Mouse (Mus musculus) stomach, embryonic 14.5 days (tissue): ENCODE measurements at regions not wholly inside any gene's neighbourhood (a gene's known extent, or its start where the extent isn't known, plus 50 kb on each side); places are given as distances from the start of the nearest gene placed in this dataset.

Source experiments
- ATAC-seq: fragments of 200-750 bp; cut with Nextera tagmentation; 2 replicates; pipeline ENCODE4 v1.8.0; 2017; ENCODE audit warnings: low read depth, moderate TSS enrichment; ENCODE audit not compliant: insufficient number of reproducible peaks, insufficient read depth, low FRiP score
- H3K27ac ChIP-seq: fragments of 300-500 bp; sonication (generic); 2 replicates; pipeline ENCODE4 v1.5.1; 2014; ENCODE audit warnings: mild to moderate bottlenecking, low read length, moderate library complexity, mixed read lengths
- H3K27me3 ChIP-seq: fragments of 300-500 bp; sonication (generic); 2 replicates; pipeline ENCODE4 v1.6.1; 2014; ENCODE audit warnings: low read length, control low read depth, mixed read lengths; ENCODE audit not compliant: control insufficient read depth, insufficient read depth
- H3K36me3 ChIP-seq: fragments of 300-500 bp; sonication (generic); 2 replicates; pipeline ENCODE4 v1.6.1; 2014; ENCODE audit warnings: mild to moderate bottlenecking, control low read depth, low read length, moderate library complexity, mixed read lengths; ENCODE audit not compliant: control insufficient read depth, insufficient read depth
- H3K4me1 ChIP-seq: fragments of 300-500 bp; sonication (generic); 2 replicates; pipeline ENCODE4 v1.6.1; 2014; ENCODE audit warnings: low read length, control low read depth, mixed read lengths; ENCODE audit not compliant: control insufficient read depth, insufficient read depth
- H3K4me2 ChIP-seq: fragments of 300-500 bp; sonication (generic); replicated peaks from 2 replicates; pipeline ENCODE4 v1.6.1; 2014; ENCODE audit warnings: low read depth, low read length, control low read depth
- H3K4me3 ChIP-seq: fragments of 300-500 bp; sonication (generic); 2 replicates; pipeline ENCODE4 v1.5.1; 2014; ENCODE audit warnings: low read depth, low read length, control low read depth
- H3K9ac ChIP-seq: fragments of 300-500 bp; sonication (generic); replicated peaks from 2 replicates; pipeline ENCODE4 v1.6.1; 2014; ENCODE audit warnings: low read depth, mild to moderate bottlenecking, control low read depth, low read length, moderate library complexity, mixed read lengths
- H3K9me3 ChIP-seq: fragments of 300-500 bp; sonication (generic); 2 replicates; pipeline ENCODE4 v1.6.1; 2016; ENCODE audit warnings: low read depth, low read length, control low read depth; ENCODE audit not compliant: control insufficient read depth
- WGBS: fragments of 180-500 bp; shearing (Covaris S2); extraction: QIAGEN DNeasy Blood & Tissue Kit; methylation state at CpG from one replicate; pipeline ENCODE4 v1.1.7; 2014; 5-methylcytosine and 5-hydroxymethylcytosine counted together

GRCm38 (mm10) chr15:67767624-67768023, 1266.9 kb upstream of the Lrrc6 start:
- Histone ChIP-seq H3K27ac (no peak overlapping the region), H3K4me3 (no peak overlapping the region), H3K9ac (no peak overlapping the region), H3K9me3 (no peaks in the 10 kb centered on the region), H3K4me1 (no peaks in the 10 kb centered on the region), H3K36me3 (no peaks in the 10 kb centered on the region), H3K4me2 (no peak overlapping the region), H3K27me3 (no peaks in the 10 kb centered on the region)
- WGBS: 54% methylated on average over 3 of the region's 3 CpGs
- ATAC-seq: no peak

DNA sequence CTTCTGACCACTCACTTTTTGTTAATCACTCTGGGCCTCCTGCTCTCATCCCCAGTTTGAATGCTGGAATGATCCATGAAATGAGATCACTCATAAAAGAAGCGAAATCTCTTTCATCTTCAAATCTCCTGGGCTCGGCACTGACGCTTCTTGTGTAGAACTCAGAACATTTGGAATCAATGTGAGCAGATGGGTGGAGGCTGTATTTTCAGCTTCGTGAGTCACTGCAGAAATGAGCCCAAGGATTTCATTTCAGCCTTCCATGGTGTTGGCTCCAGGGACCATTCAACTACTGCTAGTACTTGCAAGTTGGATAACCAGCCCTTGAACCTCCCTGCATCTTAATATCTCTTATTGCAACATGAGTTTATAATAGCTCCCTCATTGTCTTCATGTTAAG, 1258.5 kb upstream of the Lrrc6 start:
- WGBS: 83% methylated on average over 4 of the region's 4 CpGs
- Histone ChIP-seq H3K27ac (no peak overlapping the region), H3K9me3 (no peaks in the 10 kb centered on the region), H3K27me3 (no peaks in the 10 kb centered on the region), H3K4me2 (no peak overlapping the region), H3K4me3 (no peak overlapping the region), H3K4me1 (no peaks in the 10 kb centered on the region), H3K36me3 (no peaks in the 10 kb centered on the region), H3K9ac (no peak overlapping the region)
- ATAC-seq: no peak

GRCm38 (mm10) chr15:67750582-67750981, 1249.9 kb upstream of the Lrrc6 start:
- Histone ChIP-seq H3K27me3 (no peaks in the 10 kb centered on the region), H3K4me3 (no peak overlapping the region), H3K4me2 (no peak overlapping the region), H3K36me3 (no peaks in the 10 kb centered on the region), H3K9me3 (no peaks in the 10 kb centered on the region), H3K9ac (no peak overlapping the region), H3K27ac (no peak overlapping the region), H3K4me1 (no peaks in the 10 kb centered on the region)
- no peak for ATAC-seq

- no peak for ATAC-seq
- WGBS: 48% methylated on average over 2 of the region's 2 CpGs
- Histone ChIP-seq H3K4me3 (no peak overlapping the region), H3K27me3 (no peaks in the 10 kb centered on the region), H3K36me3 (no peaks in the 10 kb centered on the region), H3K27ac (no peak overlapping the region), H3K4me1 (no peaks in the 10 kb centered on the region), H3K9ac (no peak overlapping the region), H3K4me2 (no peak overlapping the region), H3K9me3 (no peaks in the 10 kb centered on the region)
Observed at GRCm38 (mm10) chr15:67743332-67743731, 1242.6 kb upstream of the Lrrc6 start.

DNA sequence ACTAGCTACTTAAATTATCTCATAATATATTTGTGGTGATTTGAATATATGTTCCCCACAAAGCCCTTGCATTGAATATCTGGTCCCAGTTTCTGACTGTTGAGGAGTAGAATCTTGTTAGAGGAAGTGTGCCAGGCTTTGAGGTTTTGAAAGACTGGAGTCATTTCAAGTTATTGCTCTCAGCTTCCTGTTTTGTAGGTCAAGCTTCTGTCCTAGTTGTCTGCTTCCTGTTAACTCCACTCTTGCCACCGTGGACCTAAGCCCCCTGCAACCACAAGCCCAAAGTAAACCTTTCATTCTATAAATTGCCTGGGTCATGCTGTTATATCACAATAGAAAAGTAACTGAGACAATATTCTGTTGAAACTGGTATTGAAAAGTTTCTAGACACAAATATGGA, 1232.3 kb upstream of the Lrrc6 start:
- H3K9ac ChIP-seq: no peak overlapping the region
- no peaks in the 10 kb centered on the region for H3K9me3 ChIP-seq
- no peak overlapping the region for H3K27ac ChIP-seq
- H3K36me3 ChIP-seq: no peaks in the 10 kb centered on the region
- H3K4me1 ChIP-seq: no peaks in the 10 kb centered on the region
- H3K4me2 ChIP-seq: no peak overlapping the region
- WGBS: 68% methylated on average over 1 of the region's 1 CpGs
- ATAC-seq: no peak
- no peaks in the 10 kb centered on the region for H3K27me3 ChIP-seq
- H3K4me3 ChIP-seq: no peak overlapping the region

DNA sequence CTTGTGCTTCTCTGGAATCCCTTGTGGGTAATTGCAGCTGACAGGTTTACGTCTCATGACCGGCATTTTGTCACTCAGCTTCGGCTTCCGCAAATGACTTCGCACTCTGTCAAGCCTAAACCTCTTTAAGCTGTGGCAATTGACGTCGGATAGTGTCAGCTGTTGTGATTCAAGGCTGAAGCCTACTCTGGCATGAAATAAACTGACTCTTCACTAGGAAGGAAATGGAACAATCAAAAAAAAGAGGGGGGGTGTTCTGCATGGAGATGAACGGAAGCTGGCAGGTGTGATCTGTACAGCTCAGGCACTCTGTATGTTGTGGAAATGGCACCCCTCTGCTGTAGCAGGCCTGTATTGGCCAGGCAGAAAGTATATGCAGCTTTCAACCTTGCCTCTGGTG, 1228.8 kb upstream of the Lrrc6 start:
- H3K27ac ChIP-seq: no peak overlapping the region
- H3K4me1 ChIP-seq: no peaks in the 10 kb centered on the region
- H3K9me3 ChIP-seq: no peaks in the 10 kb centered on the region
- 74% methylated on average over 8 of the region's 8 CpGs for WGBS
- no peak overlapping the region for H3K4me3 ChIP-seq
- no peak for ATAC-seq
- H3K4me2 ChIP-seq: no peak overlapping the region
- no peak overlapping the region for H3K9ac ChIP-seq
- H3K36me3 ChIP-seq: no peaks in the 10 kb centered on the region
- no peaks in the 10 kb centered on the region for H3K27me3 ChIP-seq

- no peak for ATAC-seq
- no peaks in the 10 kb centered on the region for H3K9me3 ChIP-seq
- no peak overlapping the region for H3K27ac ChIP-seq
- no peak overlapping the region for H3K9ac ChIP-seq
- H3K36me3 ChIP-seq: no peaks in the 10 kb centered on the region
- WGBS: 61% methylated on average over 5 of the region's 5 CpGs
- no peak overlapping the region for H3K4me2 ChIP-seq
- H3K4me1 ChIP-seq: no peaks in the 10 kb centered on the region
- H3K4me3 ChIP-seq: no peak overlapping the region
- no peaks in the 10 kb centered on the region for H3K27me3 ChIP-seq
Observed at GRCm38 (mm10) chr15:67725239-67725638, 1224.5 kb upstream of the Lrrc6 start.

- Histone ChIP-seq H3K27ac (no peak overlapping the region), H3K4me2 (no peak overlapping the region), H3K9ac (no peak overlapping the region), H3K4me3 (no peak overlapping the region), H3K9me3 (no peaks in the 10 kb centered on the region), H3K4me1 (no peaks in the 10 kb centered on the region), H3K36me3 (no peaks in the 10 kb centered on the region), H3K27me3 (no peaks in the 10 kb centered on the region)
- ATAC-seq: no peak
- WGBS: 69% methylated on average over 3 of the region's 3 CpGs
Observed at GRCm38 (mm10) chr15:67714203-67714602, 1213.5 kb upstream of the Lrrc6 start.

DNA sequence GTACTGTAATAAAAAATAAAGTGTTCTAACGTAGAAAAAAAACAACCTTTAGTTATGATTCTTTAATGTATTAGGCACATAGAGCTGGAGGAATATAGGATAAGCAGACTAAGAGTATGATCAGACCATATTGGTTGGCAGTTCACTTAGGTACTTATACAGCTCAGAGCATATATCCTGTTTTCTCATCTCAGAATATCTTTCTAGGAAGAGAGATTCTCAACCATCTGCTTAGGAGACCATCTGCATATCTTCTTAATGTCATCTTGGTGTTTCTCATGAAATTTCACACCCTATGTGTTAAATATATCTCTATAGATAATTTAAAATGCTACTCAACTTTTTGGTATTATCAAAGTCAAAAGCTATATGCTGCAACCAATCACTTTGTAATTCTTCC, 1185.4 kb upstream of the Lrrc6 start:
- Histone ChIP-seq H3K9me3 (no peaks in the 10 kb centered on the region), H3K27me3 (no peaks in the 10 kb centered on the region), H3K4me2 (no peak overlapping the region), H3K36me3 (no peaks in the 10 kb centered on the region), H3K27ac (no peak overlapping the region), H3K4me1 (no peaks in the 10 kb centered on the region), H3K4me3 (no peak overlapping the region), H3K9ac (no peak overlapping the region)
- 67% methylated on average over 1 of the region's 1 CpGs for WGBS
- ATAC-seq: no peak
